Mouse (Mus musculus) midbrain, embryonic 10.5 days (tissue): ENCODE measurements around the gene Rps27l. TPM values are rescaled to one million over a fixed set of nuclear protein-coding genes. Genes with fewer than 3 reads are reported as not detected.
"Not testable (repeated sequence)": the region's sequence is repeated elsewhere in the genome, so short reads cannot be mapped to it uniquely, and the experiment has no call there.

Source experiments
- DNase-seq: peaks from one replicate; pipeline ENCODE4 v3.0.0-alpha.2; 2017; ENCODE audit warnings: low spot score
- H3K27ac ChIP-seq: fragments of 300-500 bp; sonication (generic); replicated peaks from 2 replicates; pipeline ENCODE4 v1.5.1; 2016; ENCODE audit warnings: mild to moderate bottlenecking
- H3K27me3 ChIP-seq: fragments of 300-500 bp; sonication (generic); 2 replicates; pipeline ENCODE4 v1.6.1; 2016; ENCODE audit warnings: low read depth, mild to moderate bottlenecking; ENCODE audit not compliant: poor library complexity, severe bottlenecking
- H3K36me3 ChIP-seq: fragments of 300-500 bp; sonication (generic); 2 replicates; pipeline ENCODE4 v1.6.1; 2016; ENCODE audit warnings: mild to moderate bottlenecking, moderate library complexity
- H3K4me1 ChIP-seq: fragments of 300-500 bp; sonication (generic); 2 replicates; pipeline ENCODE4 v1.6.1; 2016
- H3K4me3 ChIP-seq: fragments of 300-500 bp; sonication (generic); 2 replicates; pipeline ENCODE4 v1.5.1; 2016; ENCODE audit warnings: mild to moderate bottlenecking, moderate library complexity
- H3K9me3 ChIP-seq: fragments of 300-500 bp; sonication (generic); replicated peaks from 2 replicates; pipeline ENCODE4 v1.6.1; 2016; ENCODE audit warnings: mild to moderate bottlenecking
- WGBS: fragments of 180-500 bp; shearing (Covaris S2); methylation state at CpG from one replicate; pipeline ENCODE4 v1.1.7; 2016; 5-methylcytosine and 5-hydroxymethylcytosine counted together
- polyA plus RNA-seq: library from polyadenylated mRNA; unstranded; fragments of >200 nt; fragmentation: Nextera tagmentation; extraction: Ambion mirVana; gene quantifications from 2 replicates; pipeline ENCODE4 v1.2.1, GENCODE M21; 2016

Gene Rps27l
- 659 and 790 TPM in 2 replicates for polyA plus RNA-seq

- peak; percentile 96 for DNase-seq
- under 1% methylated on average over 77 of the region's 77 CpGs for WGBS
- Histone ChIP-seq H3K27me3 (no peaks in the 10 kb centered on the region), H3K27ac (peak within 1 kb of the TSS; percentile 94), H3K4me1 (peaks cover 26% of the 10 kb centered on the region), H3K4me3 (peak within 1 kb of the TSS; percentile 98), H3K9me3 (no peaks in the 10 kb centered on the region), H3K36me3 (peaks cover 26% of the 10 kb centered on the region)
Measured at GRCm38 (mm10) chr9:66945647-66946641, at the start of gene Rps27l. Gene Rps27l, plus strand, starts transcription at chr9:66946086.

DNA sequence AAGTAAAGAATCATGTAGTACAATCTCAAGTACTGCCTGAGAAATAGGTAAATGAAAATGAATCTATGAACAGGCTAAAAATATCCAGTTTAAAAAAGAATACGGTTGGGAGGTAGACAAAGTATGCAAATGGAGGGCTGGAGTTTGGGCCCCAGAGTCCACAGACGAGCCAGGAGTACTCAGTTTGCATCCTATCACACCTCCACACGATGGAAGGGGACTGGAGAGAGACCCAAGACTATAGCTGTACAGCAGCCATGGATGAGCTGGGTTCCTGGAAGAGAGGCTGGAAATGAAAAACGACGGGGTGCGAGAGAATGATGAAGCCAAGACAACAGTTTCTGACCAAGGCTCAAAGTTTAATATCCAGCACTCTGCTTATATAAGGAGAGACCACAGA lies 48.9 kb upstream of the Rps27l start:
- Histone ChIP-seq H3K4me3 (no peak overlapping the region), H3K27ac (no peak overlapping the region), H3K27me3 (no peaks in the 10 kb centered on the region), H3K9me3 (no peaks in the 10 kb centered on the region; the same call in 1 of the 2 replicates), H3K4me1 (no peaks in the 10 kb centered on the region), H3K36me3 (no peaks in the 10 kb centered on the region)
- 71% methylated on average over 6 of the region's 6 CpGs for WGBS
- DNase-seq = no peak

GRCm38 (mm10) chr9:66897851-66898250 lies 48.0 kb upstream of the Rps27l start:
- 76% methylated on average over 6 of the region's 6 CpGs for WGBS
- no peak overlapping the region for H3K27ac ChIP-seq
- H3K27me3 ChIP-seq = no peaks in the 10 kb centered on the region
- H3K36me3 ChIP-seq = no peaks in the 10 kb centered on the region
- no peaks in the 10 kb centered on the region for H3K9me3 ChIP-seq
- H3K4me3 ChIP-seq = no peak overlapping the region
- no peaks in the 10 kb centered on the region for H3K4me1 ChIP-seq
- DNase-seq = no peak

- Histone ChIP-seq H3K27ac (no peak overlapping the region), H3K4me3 (no peak overlapping the region), H3K9me3 (no peaks in the 10 kb centered on the region), H3K27me3 (no peaks in the 10 kb centered on the region), H3K36me3 (no peaks in the 10 kb centered on the region), H3K4me1 (no peaks in the 10 kb centered on the region)
- no peak for DNase-seq
- WGBS = 89% methylated on average over 2 of the region's 2 CpGs
Measured at GRCm38 (mm10) chr9:66899072-66899471, 46.8 kb upstream of the Rps27l start.

DNA sequence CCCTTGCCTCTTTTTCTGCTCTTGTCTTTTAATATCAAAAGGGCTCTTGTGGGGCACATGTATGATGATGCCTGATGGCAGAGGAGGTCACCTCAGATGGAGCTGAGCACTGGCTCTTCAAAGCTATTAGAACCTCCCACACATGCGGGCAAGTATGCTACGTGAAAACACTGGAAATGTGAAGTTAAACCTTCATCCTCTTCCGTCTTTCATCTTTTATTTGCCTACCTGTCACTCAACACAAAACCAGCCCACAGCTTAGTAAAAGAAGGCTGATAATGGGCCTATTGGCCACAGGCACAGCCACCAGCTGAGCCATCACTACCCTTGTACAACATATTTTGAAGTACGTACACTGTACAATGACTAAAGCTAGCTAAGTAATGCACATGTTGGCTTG lies 46.4 kb upstream of the Rps27l start:
- Histone ChIP-seq H3K4me1 (no peaks in the 10 kb centered on the region), H3K36me3 (no peaks in the 10 kb centered on the region), H3K9me3 (no peaks in the 10 kb centered on the region), H3K27me3 (no peaks in the 10 kb centered on the region), H3K27ac (no peak overlapping the region), H3K4me3 (no peak overlapping the region)
- DNase-seq = no peak
- WGBS = 89% methylated on average over 4 of the region's 4 CpGs

DNA sequence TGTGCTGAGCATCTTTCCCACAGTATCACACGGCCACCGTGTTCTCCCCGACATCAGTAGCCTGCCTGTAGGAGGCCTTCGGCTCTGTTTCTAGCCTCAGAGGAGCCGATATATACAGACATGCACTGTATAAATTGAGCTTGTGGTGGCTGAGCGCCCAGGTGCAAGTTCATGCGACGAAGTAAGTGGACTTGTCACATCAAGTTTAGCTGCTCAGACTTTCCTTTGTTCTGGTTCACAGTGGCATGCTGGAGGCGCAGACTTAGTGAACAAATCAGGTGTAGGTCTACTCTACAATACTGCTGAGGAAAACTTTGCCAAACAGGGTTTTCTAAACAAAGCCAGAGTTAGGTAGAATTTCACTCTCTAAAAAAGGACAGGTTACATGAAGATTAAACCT lies 39.9 kb upstream of the Rps27l start:
- H3K9me3 ChIP-seq = no peaks in the 10 kb centered on the region
- no peak overlapping the region for H3K27ac ChIP-seq
- no peaks in the 10 kb centered on the region for H3K4me1 ChIP-seq
- H3K27me3 ChIP-seq = no peaks in the 10 kb centered on the region
- DNase-seq = no peak
- WGBS = 89% methylated on average over 9 of the region's 9 CpGs
- H3K4me3 ChIP-seq = no peak overlapping the region
- H3K36me3 ChIP-seq = 0 out of 2 replicates have a peak, but pooled peaks cover 3% of the 10 kb centered on the region

- H3K27me3 ChIP-seq = no peaks in the 10 kb centered on the region
- H3K9me3 ChIP-seq = no peaks in the 10 kb centered on the region
- no peaks in the 10 kb centered on the region for H3K4me1 ChIP-seq
- no peak for DNase-seq
- no peak overlapping the region for H3K27ac ChIP-seq
- H3K4me3 ChIP-seq = no peak overlapping the region
- 94% methylated on average over 8 of the region's 8 CpGs for WGBS
- 0 out of 2 replicates have a peak, but pooled peaks cover 3% of the 10 kb centered on the region for H3K36me3 ChIP-seq
Measured at GRCm38 (mm10) chr9:66907126-66907525, 38.8 kb upstream of the Rps27l start.

DNA sequence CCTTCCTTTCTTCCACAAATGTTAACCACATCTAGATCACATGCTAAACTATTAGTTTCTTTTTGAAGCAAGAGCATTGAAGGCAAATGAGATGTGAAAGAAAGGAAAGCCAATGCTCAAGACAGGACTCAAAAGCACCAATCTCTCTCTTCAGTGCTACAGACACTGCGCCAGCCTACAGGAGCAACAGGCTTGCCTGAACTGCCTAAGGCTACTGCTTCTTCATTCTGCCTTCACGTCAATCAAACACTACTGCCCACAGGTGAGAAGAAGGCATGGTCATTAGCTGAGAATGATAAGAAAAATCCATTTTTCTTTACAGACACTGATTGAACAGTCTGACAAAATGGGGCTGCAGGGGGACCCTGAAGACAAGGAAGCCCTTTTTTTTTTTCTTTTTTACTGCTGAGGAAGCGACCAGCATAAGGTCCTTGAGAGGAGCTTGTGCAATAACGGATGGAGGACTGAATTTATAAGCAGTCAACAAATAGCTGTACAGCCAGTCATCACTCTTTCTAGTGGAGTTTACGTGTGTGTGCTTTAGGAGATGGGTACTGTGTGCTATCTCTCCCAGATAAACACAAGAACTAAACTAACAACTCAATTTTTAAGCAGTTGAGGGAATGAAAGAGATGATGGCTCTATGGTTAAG lies 38.0 kb upstream of the Rps27l start:
- DNase-seq = no peak
- WGBS = 93% methylated on average over 5 of the region's 5 CpGs

GRCm38 (mm10) chr9:66909922-66910321 lies 36.0 kb upstream of the Rps27l start:
- peaks cover 10% of the 10 kb centered on the region; the same call in 1 of the 2 replicates for H3K36me3 ChIP-seq
- H3K9me3 ChIP-seq = no peaks in the 10 kb centered on the region
- no peak overlapping the region for H3K4me3 ChIP-seq
- DNase-seq = no peak
- no peak overlapping the region for H3K27ac ChIP-seq
- 82% methylated on average over 7 of the region's 7 CpGs for WGBS
- H3K4me1 ChIP-seq = no peaks in the 10 kb centered on the region
- H3K27me3 ChIP-seq = no peaks in the 10 kb centered on the region

More for the DNA sequence above, 38.0 kb upstream of the Rps27l start:
- H3K36me3 ChIP-seq = peaks cover 5% of the 10 kb centered on the region; the same call in 1 of the 2 replicates
- no peaks in the 10 kb centered on the region for H3K27me3 ChIP-seq
- H3K4me3 ChIP-seq = no peak overlapping the region
- no peaks in the 10 kb centered on the region for H3K9me3 ChIP-seq
- no peaks in the 10 kb centered on the region for H3K4me1 ChIP-seq
- H3K27ac ChIP-seq = no peak overlapping the region

- Histone ChIP-seq H3K27ac (no peak overlapping the region), H3K27me3 (no peaks in the 10 kb centered on the region), H3K4me1 (no peaks in the 10 kb centered on the region), H3K36me3 (peaks cover 10% of the 10 kb centered on the region; the same call in 1 of the 2 replicates), H3K4me3 (no peak overlapping the region), H3K9me3 (no peaks in the 10 kb centered on the region)
- 85% methylated on average over 5 of the region's 5 CpGs for WGBS
- no peak for DNase-seq
Measured at GRCm38 (mm10) chr9:66910677-66911076, 35.2 kb upstream of the Rps27l start.

GRCm38 (mm10) chr9:66912304-66912703 lies 33.6 kb upstream of the Rps27l start:
- DNase-seq = no peak
- 0 out of 2 replicates have a peak, but pooled peaks cover 2% of the 10 kb centered on the region for H3K4me1 ChIP-seq
- no peaks in the 10 kb centered on the region for H3K9me3 ChIP-seq
- no peak overlapping the region for H3K4me3 ChIP-seq
- H3K27me3 ChIP-seq = no peaks in the 10 kb centered on the region
- H3K27ac ChIP-seq = no peak overlapping the region
- H3K36me3 ChIP-seq = peaks cover 13% of the 10 kb centered on the region; the same call in 1 of the 2 replicates

DNA sequence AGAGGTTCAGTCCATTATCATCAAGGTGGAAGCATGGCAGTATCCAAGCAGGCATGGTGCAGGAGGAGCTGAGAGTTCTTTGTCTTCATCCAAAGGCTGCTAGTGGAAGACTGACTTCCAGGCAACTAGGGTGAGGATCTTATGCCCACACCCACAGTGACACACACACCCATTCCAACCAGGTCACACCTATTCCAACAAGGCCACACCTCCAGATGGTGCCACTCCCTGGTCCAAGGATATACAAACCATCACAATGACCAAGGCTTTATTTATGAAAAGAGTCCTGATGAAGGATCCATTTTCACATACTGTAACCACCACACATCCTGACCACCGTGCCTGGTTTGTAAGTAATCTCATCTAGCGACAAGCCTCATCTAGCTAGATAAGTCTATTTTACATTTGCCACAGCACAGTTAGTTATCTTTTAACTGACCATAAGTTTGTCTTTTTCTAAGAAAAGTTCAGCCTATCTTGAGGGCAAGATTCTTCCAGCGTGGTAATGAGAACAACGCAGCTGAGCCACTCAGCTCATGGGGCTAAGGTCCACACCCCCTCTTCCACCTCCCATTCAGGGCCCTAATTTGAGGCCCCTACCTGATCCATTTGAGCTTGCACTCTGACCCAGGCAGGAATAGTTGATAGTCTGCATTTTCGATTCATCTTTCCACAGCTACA lies 32.5 kb upstream of the Rps27l start:
- peaks cover 10% of the 10 kb centered on the region for H3K4me1 ChIP-seq
- DNase-seq, H3K27me3 ChIP-seq, H3K27ac ChIP-seq, H3K9me3 ChIP-seq, H3K4me3 ChIP-seq: not testable (repeated sequence)
- peaks cover 13% of the 10 kb centered on the region; the same call in 1 of the 2 replicates for H3K36me3 ChIP-seq
- WGBS = 97% methylated on average over 5 of the region's 5 CpGs
